Mouse (Mus musculus): Measurements from ENCODE around the gene Lrrc7. TPM values are rescaled to one million over a fixed set of nuclear protein-coding genes. Genes with fewer than 3 reads are reported as not detected.

Lrrc7 gene
- total and polyA plus RNA-seq, 2 experiments from 2014 or later, result 7.3 to 29.8 TPM

DNA sequence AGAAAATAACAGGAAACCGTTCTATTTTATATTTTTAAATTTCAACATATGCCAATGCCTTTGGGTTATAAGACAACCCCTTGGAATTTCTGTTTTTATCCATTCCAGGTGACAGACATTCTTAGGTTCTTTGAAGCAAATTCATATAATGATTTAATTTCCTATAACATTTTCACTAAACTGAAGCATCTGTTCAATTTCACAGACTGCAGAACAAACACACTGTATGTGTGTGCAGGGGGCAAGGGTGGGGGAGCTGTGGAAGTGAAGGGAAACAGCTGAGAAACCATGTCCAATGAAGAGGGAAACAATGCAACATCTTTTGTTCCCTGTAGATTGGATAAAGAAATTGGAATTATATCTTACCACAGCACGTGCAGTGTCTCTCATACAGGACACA is 29.2 kb downstream of the Lrrc7 start:
- no peak overlapping the region for H3K27ac ChIP-seq (ENCODE audit: low read depth, low read length)
- H3K4me3 ChIP-seq (ENCODE audit: low read depth, low read length), result no peak overlapping the region
- no peak for ATAC-seq (ENCODE audit: low FRiP score)
- no peak overlapping the region for H3K9ac ChIP-seq (replicated peaks; ENCODE audit: low read length, poor library complexity, severe bottlenecking)
- DNase-seq (ENCODE audit: low spot score), result no peak
- H3K27me3 ChIP-seq (ENCODE audit: insufficient read depth, low read length), result no peaks in the 10 kb centered on the region
- no peaks in the 10 kb centered on the region for H3K9me3 ChIP-seq (ENCODE audit: low read length)
- H3K4me2 ChIP-seq (ENCODE audit: low read depth, low read length, poor library complexity, severe bottlenecking), result no peak overlapping the region
- H3K4me1 ChIP-seq (ENCODE audit: insufficient read depth, low read length), result no peaks in the 10 kb centered on the region
- no peak for TF ChIP-seq CTCF (IDR thresholded peaks at IDR 0.05)
- no peaks in the 10 kb centered on the region for H3K36me3 ChIP-seq (ENCODE audit: insufficient read depth, low read length)
- 67% methylated on average over 2 of the region's 2 CpGs for WGBS

DNA sequence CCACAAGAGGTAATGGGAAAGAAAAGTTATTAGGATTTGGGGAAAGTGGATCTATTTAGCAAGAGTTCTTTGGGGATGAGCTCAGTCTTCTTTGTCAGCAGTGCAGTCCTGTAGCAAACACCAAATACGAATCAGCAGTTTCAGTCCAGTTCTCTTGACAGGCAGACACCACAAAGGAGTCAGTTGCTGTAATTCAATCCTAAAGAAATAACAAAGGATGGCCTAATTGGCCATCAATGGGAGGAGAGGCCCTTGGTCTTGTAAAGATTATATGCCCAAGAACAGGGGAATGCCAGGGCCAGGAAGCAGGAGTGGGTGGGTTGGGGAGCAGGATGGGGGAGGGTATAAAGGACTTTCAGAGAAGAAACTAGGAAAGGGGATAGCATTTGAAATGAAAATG is 33.5 kb downstream of the Lrrc7 start:
- Histone ChIP-seq H3K4me1 (ENCODE audit: insufficient read depth, low read length) (no peaks in the 10 kb centered on the region), H3K27ac (ENCODE audit: low read depth, low read length) (no peak overlapping the region), H3K4me2 (ENCODE audit: low read depth, low read length, poor library complexity, severe bottlenecking) (no peak overlapping the region), H3K9ac (replicated peaks; ENCODE audit: low read length, poor library complexity, severe bottlenecking) (no peak overlapping the region), H3K27me3 (ENCODE audit: insufficient read depth, low read length) (no peaks in the 10 kb centered on the region), H3K36me3 (ENCODE audit: insufficient read depth, low read length) (no peaks in the 10 kb centered on the region), H3K9me3 (ENCODE audit: low read length) (no peaks in the 10 kb centered on the region), H3K4me3 (ENCODE audit: low read depth, low read length) (no peak overlapping the region)
- TF ChIP-seq CTCF (IDR thresholded peaks at IDR 0.05), result no peak
- 43% methylated on average over 1 of the region's 1 CpGs for WGBS
- no peak for DNase-seq (ENCODE audit: low spot score)
- ATAC-seq (ENCODE audit: low FRiP score), result no peak

DNA sequence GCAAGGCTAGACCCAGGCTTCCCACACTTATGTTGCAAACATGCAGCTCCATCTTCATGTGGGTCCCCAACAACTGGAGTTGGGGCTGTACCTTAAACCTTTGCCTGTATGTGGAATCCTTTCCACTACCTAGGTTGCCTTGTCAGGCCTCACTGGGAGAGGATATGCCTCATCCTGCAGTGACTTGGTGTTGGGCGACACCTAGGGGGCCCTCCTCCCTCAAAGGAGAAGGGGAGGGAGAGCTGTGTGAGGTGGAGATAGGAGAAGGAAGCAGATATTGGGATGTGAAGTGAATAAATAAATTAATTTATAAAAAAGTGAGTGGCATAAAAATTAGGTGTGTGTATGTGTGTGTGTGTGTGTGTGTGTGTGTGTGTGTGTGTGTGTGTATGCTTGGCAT is 68.3 kb downstream of the Lrrc7 start:
- H3K27me3 ChIP-seq (ENCODE audit: insufficient read depth, low read length), result no peaks in the 10 kb centered on the region
- no peak for TF ChIP-seq CTCF (IDR thresholded peaks at IDR 0.05)
- WGBS, result 82% methylated on average over 1 of the region's 1 CpGs
- ATAC-seq (ENCODE audit: low FRiP score), result no peak
- H3K4me1 ChIP-seq (ENCODE audit: insufficient read depth, low read length), result no peaks in the 10 kb centered on the region
- H3K27ac ChIP-seq (ENCODE audit: low read depth, low read length), result no peak overlapping the region
- DNase-seq (ENCODE audit: low spot score), result no peak
- no peak overlapping the region for H3K4me2 ChIP-seq (ENCODE audit: low read depth, low read length, poor library complexity, severe bottlenecking)
- H3K4me3 ChIP-seq (ENCODE audit: low read depth, low read length), result no peak overlapping the region
- no peak overlapping the region for H3K9ac ChIP-seq (replicated peaks; ENCODE audit: low read length, poor library complexity, severe bottlenecking)
- no peaks in the 10 kb centered on the region for H3K9me3 ChIP-seq (ENCODE audit: low read length)
- H3K36me3 ChIP-seq (ENCODE audit: insufficient read depth, low read length), result no peaks in the 10 kb centered on the region

DNA sequence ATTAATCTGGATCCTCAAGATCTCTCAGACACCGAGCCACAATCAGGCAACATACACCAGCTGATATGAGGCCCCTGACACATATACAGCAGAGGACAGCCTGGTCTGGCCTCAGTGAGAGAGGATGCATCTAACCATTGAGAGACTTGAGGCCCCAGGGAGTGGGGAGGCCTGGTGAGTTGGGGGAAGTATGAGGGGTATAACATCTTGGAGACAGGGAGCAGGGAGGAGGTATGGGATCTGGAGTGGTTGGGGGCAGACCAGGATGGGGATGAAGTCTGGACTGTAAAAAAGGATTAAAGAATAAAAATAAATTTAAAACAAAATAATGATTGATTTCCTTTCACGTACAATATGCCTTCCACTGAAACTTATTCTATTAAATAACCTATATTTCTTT is 82.3 kb downstream of the Lrrc7 start:
- H3K27ac ChIP-seq (ENCODE audit: low read depth, low read length), result no peak overlapping the region
- WGBS, result 84% methylated on average over 2 of the region's 2 CpGs
- no peaks in the 10 kb centered on the region for H3K27me3 ChIP-seq (ENCODE audit: insufficient read depth, low read length)
- H3K9me3 ChIP-seq (ENCODE audit: low read length), result no peaks in the 10 kb centered on the region
- no peaks in the 10 kb centered on the region for H3K4me1 ChIP-seq (ENCODE audit: insufficient read depth, low read length)
- H3K36me3 ChIP-seq (ENCODE audit: insufficient read depth, low read length), result no peaks in the 10 kb centered on the region
- DNase-seq (ENCODE audit: low spot score) (no peak), ATAC-seq (ENCODE audit: low FRiP score) (no peak)
- no peak overlapping the region for H3K4me3 ChIP-seq (ENCODE audit: low read depth, low read length)
- H3K9ac ChIP-seq (replicated peaks; ENCODE audit: low read length, poor library complexity, severe bottlenecking), result no peak overlapping the region
- no peak for TF ChIP-seq CTCF (IDR thresholded peaks at IDR 0.05)
- no peak overlapping the region for H3K4me2 ChIP-seq (ENCODE audit: low read depth, low read length, poor library complexity, severe bottlenecking)

DNA sequence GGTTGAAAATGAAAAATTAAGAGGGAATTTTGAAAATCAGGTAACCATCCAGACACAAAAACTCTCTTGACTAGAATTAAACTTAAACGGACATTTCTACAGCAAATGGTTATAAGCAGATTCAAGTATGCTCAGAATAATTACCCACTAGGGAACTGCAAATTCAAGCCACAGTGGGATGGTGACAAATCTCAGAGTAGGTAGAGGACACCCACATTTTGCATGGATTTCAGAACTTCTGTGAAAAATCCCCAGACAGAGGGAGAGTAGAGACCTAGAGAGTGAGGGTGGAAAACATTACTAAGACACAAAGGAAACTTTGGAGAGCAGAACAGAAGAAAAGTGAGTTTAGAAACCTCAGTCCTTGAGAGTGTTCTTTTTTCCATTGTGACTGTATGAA is 161.4 kb downstream of the Lrrc7 start:
- no peak overlapping the region for H3K4me2 ChIP-seq (ENCODE audit: low read depth, low read length, poor library complexity, severe bottlenecking)
- H3K36me3 ChIP-seq (ENCODE audit: insufficient read depth, low read length), result no peaks in the 10 kb centered on the region
- H3K9ac ChIP-seq (replicated peaks; ENCODE audit: low read length, poor library complexity, severe bottlenecking), result no peak overlapping the region
- no peak for TF ChIP-seq CTCF (IDR thresholded peaks at IDR 0.05)
- H3K4me1 ChIP-seq (ENCODE audit: insufficient read depth, low read length), result no peaks in the 10 kb centered on the region
- WGBS, result 89% methylated on average over 1 of the region's 1 CpGs
- H3K27ac ChIP-seq (ENCODE audit: low read depth, low read length), result no peak overlapping the region
- no peak for DNase-seq (ENCODE audit: low spot score)
- H3K4me3 ChIP-seq (ENCODE audit: low read depth, low read length), result no peak overlapping the region
- ATAC-seq (ENCODE audit: low FRiP score), result no peak
- no peaks in the 10 kb centered on the region for H3K27me3 ChIP-seq (ENCODE audit: insufficient read depth, low read length)
- H3K9me3 ChIP-seq (ENCODE audit: low read length), result no peaks in the 10 kb centered on the region

DNA sequence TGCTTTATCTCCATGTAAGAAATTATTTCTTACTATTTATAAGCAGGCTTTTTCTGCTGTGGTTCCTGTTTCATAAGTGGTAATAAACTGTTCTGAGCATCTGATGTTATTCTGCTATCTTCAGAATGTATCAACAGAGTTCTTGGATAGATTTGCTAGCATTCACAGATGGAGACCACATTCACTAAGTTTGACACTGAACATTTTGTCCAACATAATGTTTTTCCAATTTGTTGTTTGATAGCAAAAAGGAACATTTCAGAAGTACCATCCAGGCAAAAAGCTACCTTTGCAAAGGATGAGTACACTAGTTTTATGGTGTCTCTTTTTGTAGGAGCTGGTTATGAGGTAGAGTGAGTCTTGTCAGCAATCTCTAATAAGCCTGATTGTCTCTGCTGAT is 170.5 kb downstream of the Lrrc7 start:
- DNase-seq (ENCODE audit: low spot score), result no peak
- H3K27me3 ChIP-seq (ENCODE audit: insufficient read depth, low read length), result no peaks in the 10 kb centered on the region
- H3K9me3 ChIP-seq (ENCODE audit: low read length), result no peaks in the 10 kb centered on the region

DNA sequence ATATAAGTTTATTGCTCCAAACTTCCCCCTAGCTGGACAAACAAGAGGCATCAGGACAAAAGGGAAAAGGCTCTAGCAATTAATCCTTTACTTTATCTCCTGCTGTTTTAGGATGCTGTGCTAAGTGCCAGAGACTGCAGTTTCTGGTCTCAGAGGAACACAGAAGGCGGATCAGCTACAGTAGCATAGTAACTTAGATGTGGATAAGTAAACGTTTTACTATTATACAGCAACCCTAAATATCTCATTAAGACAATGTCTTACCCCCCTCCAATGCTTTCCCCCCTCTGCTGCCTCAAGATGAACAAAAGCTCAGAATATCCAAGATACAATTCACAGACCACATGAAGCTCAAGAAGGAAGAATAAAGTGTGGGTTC is 174.0 kb downstream of the Lrrc7 start:
- TF ChIP-seq CTCF (IDR thresholded peaks at IDR 0.05), result no peak
- no peak for ATAC-seq (ENCODE audit: low FRiP score)
- no peak overlapping the region for H3K27ac ChIP-seq (ENCODE audit: low read depth, low read length)
- no peak overlapping the region for H3K4me2 ChIP-seq (ENCODE audit: low read depth, low read length, poor library complexity, severe bottlenecking)
- H3K4me1 ChIP-seq (ENCODE audit: insufficient read depth, low read length), result no peaks in the 10 kb centered on the region
- no peaks in the 10 kb centered on the region for H3K36me3 ChIP-seq (ENCODE audit: insufficient read depth, low read length)
- DNase-seq (ENCODE audit: low spot score), result no peak
- no peak overlapping the region for H3K9ac ChIP-seq (replicated peaks; ENCODE audit: low read length, poor library complexity, severe bottlenecking)
- H3K9me3 ChIP-seq (ENCODE audit: low read length), result no peaks in the 10 kb centered on the region
- WGBS, result 17% methylated on average over 2 of the region's 2 CpGs
- H3K4me3 ChIP-seq (ENCODE audit: low read depth, low read length), result no peak overlapping the region
- no peaks in the 10 kb centered on the region for H3K27me3 ChIP-seq (ENCODE audit: insufficient read depth, low read length)

More for the DNA sequence above, 170.5 kb downstream of the Lrrc7 start:
- Histone ChIP-seq H3K9ac (replicated peaks; ENCODE audit: low read length, poor library complexity, severe bottlenecking) (no peak overlapping the region), H3K4me2 (ENCODE audit: low read depth, low read length, poor library complexity, severe bottlenecking) (no peak overlapping the region), H3K36me3 (ENCODE audit: insufficient read depth, low read length) (no peaks in the 10 kb centered on the region), H3K27ac (ENCODE audit: low read depth, low read length) (no peak overlapping the region), H3K4me1 (ENCODE audit: insufficient read depth, low read length) (no peaks in the 10 kb centered on the region), H3K4me3 (ENCODE audit: low read depth, low read length) (no peak overlapping the region)
- no peak for TF ChIP-seq CTCF (IDR thresholded peaks at IDR 0.05)
- ATAC-seq (ENCODE audit: low FRiP score), result no peak

Measured in midbrain, postnatal 0 days (tissue).